Mouse (Mus musculus): ENCODE measurements around the gene Kctd7. TPM values are rescaled to one million over a fixed set of nuclear protein-coding genes. Genes with fewer than 3 reads are reported as not detected.

Kctd7 gene
- 5.1 and 5.3 TPM in 2 replicates for total RNA-seq (2023)

DNA sequence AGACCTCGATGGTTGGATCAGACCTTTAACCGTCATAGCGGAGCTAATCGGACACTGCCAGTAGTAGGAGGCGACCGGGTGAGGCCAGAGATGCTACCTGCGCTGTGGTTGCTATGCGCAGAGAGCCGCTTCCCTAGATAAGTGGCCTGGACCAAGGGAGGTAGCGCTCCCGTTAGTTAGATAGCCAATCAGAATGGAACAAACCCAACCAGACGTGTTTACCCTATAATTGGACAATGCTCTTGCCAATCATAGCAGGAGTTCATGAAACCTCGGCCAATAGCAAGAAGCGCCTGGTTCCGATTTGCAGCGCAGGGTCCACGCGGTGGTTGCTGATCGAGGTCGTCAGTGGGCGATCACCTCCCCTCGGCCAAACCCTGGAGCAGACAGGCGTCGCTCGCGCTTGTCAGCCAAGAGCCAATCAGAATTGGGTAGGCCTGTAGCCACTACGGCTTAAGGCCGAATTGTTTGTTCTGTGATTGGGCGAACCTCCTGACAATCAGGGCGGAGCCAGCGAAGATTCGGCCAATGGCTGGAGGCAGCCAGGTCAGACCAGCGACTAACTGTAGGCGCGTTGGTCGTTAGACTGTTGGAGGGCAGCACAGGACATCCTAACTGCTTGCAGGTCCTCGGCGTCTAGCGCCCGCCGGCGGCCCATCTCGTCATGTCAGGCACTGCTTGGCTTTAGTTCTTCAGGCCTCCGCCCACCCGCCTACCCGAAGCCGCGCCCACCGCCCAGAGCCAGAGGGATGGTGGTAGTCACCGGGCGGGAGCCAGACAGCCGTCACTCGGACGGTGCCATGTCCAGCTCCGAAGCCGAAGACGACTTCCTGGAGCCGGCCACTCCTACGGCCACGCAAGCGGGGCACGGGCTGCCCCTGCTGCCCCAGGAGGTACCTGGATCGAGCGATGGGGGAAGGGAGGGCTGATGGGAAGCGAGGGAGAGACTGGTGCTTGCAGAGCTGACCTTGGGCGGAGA, at the start of gene Kctd7:
Kctd7 (plus strand) TSS at position 528 of the 979 bp plus-strand sequence.

DNA sequence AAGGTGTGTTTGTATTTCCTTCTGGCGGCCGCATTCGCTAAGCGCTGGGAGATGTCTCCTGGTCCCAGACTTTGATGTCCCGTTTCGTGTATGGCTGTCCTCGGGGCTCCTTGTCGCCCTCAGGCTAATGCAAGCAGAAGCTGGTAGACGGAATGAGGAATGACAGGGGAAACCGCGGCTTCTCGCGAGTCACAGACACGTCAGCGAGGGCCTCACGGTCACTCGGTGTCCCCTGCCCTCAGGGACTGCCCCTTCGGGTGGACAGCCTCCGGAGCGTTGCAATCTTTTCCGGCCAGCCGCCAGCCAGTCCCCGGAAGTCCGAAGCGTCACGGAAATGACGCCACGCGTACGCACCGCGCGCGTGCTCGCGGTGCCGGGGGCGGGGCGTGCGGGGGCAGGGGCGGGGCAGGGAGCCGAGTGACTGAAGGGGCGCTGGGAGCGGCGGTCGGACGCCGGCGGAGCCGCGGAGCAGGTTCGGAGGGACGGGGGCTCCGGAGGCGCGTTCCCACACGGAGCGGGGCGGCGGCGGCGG, 26.8 kb downstream of the Kctd7 start, which contains the start of gene Rabgef1:
Rabgef1 (plus strand) TSS at position 376 of the 532 bp plus-strand sequence.

Other genes with a start within 250 kb of the Kctd7 start
- not detected in 2 replicates for gene Zbed5, start 249.1 kb upstream of the Kctd7 start, total RNA-seq (2023)
- 0.32 TPM in 1 of 2 replicates, not detected in the other for gene Phkg1, start 246.3 kb upstream of the Kctd7 start, total RNA-seq (2023)
- 0.50 TPM in 1 of 2 replicates, not detected in the other for gene Nupr1l, start 236.3 kb upstream of the Kctd7 start, total RNA-seq (2023)
- 12.2 and 12.8 TPM in 2 replicates for gene Vkorc1l1, start 202.9 kb upstream of the Kctd7 start, total RNA-seq (2023)
- gene Gusb, start 141.8 kb upstream of the Kctd7 start, total RNA-seq (2023): 37.9 and 44.9 TPM in 2 replicates
- 27.8 and 28.0 TPM in 2 replicates for gene Asl, start 115.6 kb upstream of the Kctd7 start, total RNA-seq (2023)
- 18.8 and 20.6 TPM in 2 replicates for gene Crcp, start 115.6 kb upstream of the Kctd7 start, total RNA-seq (2023)
- 1.6 and 1.8 TPM in 2 replicates for gene Tpst1, start 71.5 kb upstream of the Kctd7 start, total RNA-seq (2023)
- gene Rabgef1, start 26.9 kb downstream of the Kctd7 start, total RNA-seq (2023): 220 and 322 TPM in 2 replicates
- gene Tmem248, start 72.2 kb downstream of the Kctd7 start, total RNA-seq (2023): 67.3 and 67.9 TPM in 2 replicates
- 46.5 and 48.1 TPM in 2 replicates for gene Sbds, start 110.7 kb downstream of the Kctd7 start, total RNA-seq (2023)
- gene Tyw1, start 110.8 kb downstream of the Kctd7 start, total RNA-seq (2023): 9.4 and 11.7 TPM in 2 replicates
- gene Caln1, start 224.6 kb downstream of the Kctd7 start, total RNA-seq (2023): not detected in 2 replicates
- not detected in 2 replicates for gene A330070K13Rik, start 239.8 kb downstream of the Kctd7 start, total RNA-seq (2023)

All from neutrophil, adult 65 days (primary cell).